Mouse (Mus musculus) kidney, postnatal 0 days (tissue): ENCODE data around the gene Gm43552. TPM values are rescaled to one million over a fixed set of nuclear protein-coding genes. Genes with fewer than 3 reads are reported as not detected.
A peak's percentile ranks its signal among the peaks of the same experiment; 100 is the strongest.

Source experiments
- ATAC-seq: fragments of 200-750 bp; cut with Nextera tagmentation; replicated peaks from 2 replicates; pipeline ENCODE4 v1.8.0; 2017; ENCODE audit warnings: low read depth, moderate number of reproducible peaks, moderate TSS enrichment, moderate library complexity; ENCODE audit not compliant: low FRiP score
- DNase-seq: peaks from one replicate; pipeline ENCODE4 v3.0.0-alpha.2; 2016; ENCODE audit warnings: low spot score
- H3K27ac ChIP-seq: fragments of 300-500 bp; sonication (generic); 2 replicates; pipeline ENCODE4 v1.5.1; 2014; ENCODE audit warnings: mild to moderate bottlenecking
- H3K27me3 ChIP-seq: fragments of 300-500 bp; sonication (generic); 2 replicates; pipeline ENCODE4 v1.6.1; 2014; ENCODE audit warnings: low read length, mixed read lengths; ENCODE audit not compliant: insufficient read depth
- H3K36me3 ChIP-seq: fragments of 300-500 bp; sonication (generic); 2 replicates; pipeline ENCODE4 v1.6.1; 2014; ENCODE audit warnings: low read length, mixed read lengths; ENCODE audit not compliant: insufficient read depth
- H3K4me1 ChIP-seq: fragments of 300-500 bp; sonication (generic); replicated peaks from 2 replicates; pipeline ENCODE4 v1.6.1; 2014; ENCODE audit warnings: antibody characterized with exemption, low read length, mixed read lengths; ENCODE audit not compliant: insufficient read depth
- H3K4me2 ChIP-seq: fragments of 300-500 bp; sonication (generic); 2 replicates; pipeline ENCODE4 v1.6.1; 2014; ENCODE audit warnings: mild to moderate bottlenecking, low read length, moderate library complexity, mixed read lengths
- H3K4me3 ChIP-seq: fragments of 300-500 bp; sonication (generic); replicated peaks from 2 replicates; pipeline ENCODE4 v1.5.1; 2014; ENCODE audit warnings: low read depth, low read length
- H3K9ac ChIP-seq: fragments of 300-500 bp; sonication (generic); 2 replicates; pipeline ENCODE4 v1.6.1; 2014; ENCODE audit warnings: low read depth, low read length
- H3K9me3 ChIP-seq: fragments of 300-500 bp; sonication (generic); replicated peaks from 2 replicates; pipeline ENCODE4 v1.6.1; 2016; ENCODE audit warnings: low read length, inconsistent platforms, mixed read lengths
- CTCF ChIP-seq: IDR thresholded peaks from 2 replicates; pipeline ENCODE4 v1.5.1; 2016; ENCODE audit warnings: antibody characterized with exemption, low read depth, mild to moderate bottlenecking, moderate library complexity
- WGBS: fragments of 180-500 bp; shearing (Covaris S2); extraction: QIAGEN DNeasy Blood & Tissue Kit; methylation state at CpG from one replicate; pipeline ENCODE4 v1.1.7; 2014; 5-methylcytosine and 5-hydroxymethylcytosine counted together
- polyA plus RNA-seq: library from polyadenylated mRNA; unstranded; fragments of >200 nt; fragmentation: Nextera tagmentation; extraction: Ambion mirVana; gene quantifications from 2 replicates; pipeline ENCODE4 v1.2.1, GENCODE M21; 2015

Gene Gm43552
- 0.96 TPM in 1 of 2 replicates, not detected in the other for polyA plus RNA-seq

DNA sequence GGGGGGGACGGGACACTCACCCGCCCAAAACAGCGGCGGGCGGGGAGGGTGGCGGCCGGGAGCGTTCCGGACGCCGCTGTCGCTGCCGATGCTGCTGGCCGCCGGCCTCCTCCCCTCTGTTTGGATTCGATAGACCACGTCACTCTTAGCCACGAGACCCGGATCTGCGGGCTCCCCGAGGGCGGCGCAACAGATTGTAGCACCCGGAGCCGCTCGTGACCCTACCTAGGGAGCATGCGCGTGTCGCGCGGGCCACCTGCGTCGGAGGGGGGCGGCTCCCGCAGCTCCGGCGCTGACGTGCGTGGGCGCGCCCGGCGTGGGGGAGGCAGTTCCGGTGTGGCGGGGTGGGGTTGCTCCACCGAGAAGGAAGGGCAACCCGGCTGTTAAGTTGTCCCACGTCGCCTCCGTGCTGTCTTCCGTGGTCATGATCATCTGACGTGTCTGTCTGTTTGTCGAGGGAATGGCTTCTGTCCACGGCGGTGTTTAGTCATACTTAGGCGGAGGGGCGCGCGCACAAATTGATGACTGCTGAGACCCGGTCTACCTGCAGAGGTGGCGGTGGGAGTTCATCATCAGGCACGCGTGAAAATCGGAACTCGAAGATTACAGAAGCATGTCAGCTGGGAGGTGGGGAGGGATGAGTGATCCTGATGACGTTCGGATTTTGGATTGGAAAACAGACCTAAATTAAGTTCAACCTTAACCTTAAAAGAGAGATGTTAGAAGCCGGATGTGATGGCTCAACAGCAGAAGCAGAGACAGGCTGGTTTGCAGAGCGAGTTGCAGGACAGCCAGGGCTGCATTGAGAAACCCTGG lies at the start of gene Gm43552:
Gm43552 (minus strand) TSS at position 118 of the 816 bp plus-strand sequence.
- Histone ChIP-seq H3K4me3 (peak within 1 kb of the TSS; percentile 93), H3K27ac (peak within 1 kb of the TSS; percentile 99), H3K36me3 (no peaks in the 10 kb centered on the region), H3K9ac (peak within 1 kb of the TSS; percentile 97), H3K9me3 (no peaks in the 10 kb centered on the region), H3K4me1 (no peaks in the 10 kb centered on the region; the same call in 1 of the 2 replicates), H3K4me2 (peak within 1 kb of the TSS; percentile 91), H3K27me3 (no peaks in the 10 kb centered on the region)
- under 1% methylated on average over 66 of the region's 69 CpGs for WGBS
- DNase-seq, result peak; percentile 97
- peak; percentile 97 for ATAC-seq
- TF ChIP-seq CTCF, result peak; percentile 16; the same call in 1 of the 2 replicates

DNA sequence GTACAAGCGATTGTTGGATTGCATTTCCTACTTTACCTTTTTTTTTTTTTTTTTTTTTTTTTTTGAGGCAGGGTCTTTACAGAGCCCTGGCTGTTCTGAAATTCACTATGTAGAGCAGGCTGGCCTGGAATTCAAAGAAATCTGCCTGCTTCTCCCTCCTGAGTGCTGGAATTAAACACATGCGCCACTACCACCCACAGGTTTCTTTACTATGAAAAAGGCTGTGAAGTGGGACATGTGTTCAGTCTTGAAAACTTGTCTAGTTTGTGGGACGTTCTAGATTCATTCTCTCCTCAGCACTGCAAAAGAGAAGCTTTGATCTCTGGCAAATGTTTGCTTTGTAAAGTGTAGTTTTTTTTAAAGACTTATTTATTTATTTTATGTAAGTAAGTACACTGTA lies 49.3 kb upstream of the Gm43552 start:
- no peak overlapping the region for H3K9ac ChIP-seq
- H3K4me3 ChIP-seq, result no peak overlapping the region
- no peak for ATAC-seq
- no peaks in the 10 kb centered on the region for H3K36me3 ChIP-seq
- H3K9me3 ChIP-seq, result no peaks in the 10 kb centered on the region
- H3K4me1 ChIP-seq, result no peaks in the 10 kb centered on the region; the same call in 1 of the 2 replicates
- no peak for DNase-seq
- no peak for TF ChIP-seq CTCF
- H3K27ac ChIP-seq, result no peak overlapping the region
- H3K4me2 ChIP-seq, result no peak overlapping the region
- WGBS, result 81% methylated on average over 3 of the region's 3 CpGs
- H3K27me3 ChIP-seq, result no peaks in the 10 kb centered on the region

DNA sequence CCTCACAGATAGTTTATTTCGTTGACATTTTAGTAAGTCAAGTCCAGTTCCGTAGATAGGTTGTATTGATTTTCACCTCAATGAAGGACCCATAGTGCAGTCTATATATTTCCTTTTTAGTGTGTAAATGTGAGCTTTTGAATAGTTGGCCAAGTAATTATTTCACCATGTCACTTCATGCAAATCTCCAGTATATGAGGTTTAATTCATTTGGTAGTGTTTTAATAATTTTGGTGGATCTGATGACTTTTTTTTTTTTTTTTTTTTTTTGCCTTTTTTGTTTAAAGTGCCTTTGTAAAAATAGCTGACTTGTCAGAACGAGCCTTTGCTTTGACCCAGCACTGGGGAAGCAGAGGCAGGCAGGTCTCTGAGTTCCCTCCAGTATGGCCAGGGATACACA lies 47.2 kb upstream of the Gm43552 start:
- DNase-seq (no peak), ATAC-seq (no peak)
- no peak overlapping the region for H3K27ac ChIP-seq
- no peak overlapping the region for H3K9ac ChIP-seq
- H3K9me3 ChIP-seq, result no peaks in the 10 kb centered on the region
- no peak for TF ChIP-seq CTCF
- no peaks in the 10 kb centered on the region; the same call in 1 of the 2 replicates for H3K4me1 ChIP-seq
- no peaks in the 10 kb centered on the region for H3K27me3 ChIP-seq
- H3K36me3 ChIP-seq, result no peaks in the 10 kb centered on the region
- H3K4me2 ChIP-seq, result no peak overlapping the region
- 92% methylated on average over 3 of the region's 3 CpGs for WGBS
- no peak overlapping the region for H3K4me3 ChIP-seq

DNA sequence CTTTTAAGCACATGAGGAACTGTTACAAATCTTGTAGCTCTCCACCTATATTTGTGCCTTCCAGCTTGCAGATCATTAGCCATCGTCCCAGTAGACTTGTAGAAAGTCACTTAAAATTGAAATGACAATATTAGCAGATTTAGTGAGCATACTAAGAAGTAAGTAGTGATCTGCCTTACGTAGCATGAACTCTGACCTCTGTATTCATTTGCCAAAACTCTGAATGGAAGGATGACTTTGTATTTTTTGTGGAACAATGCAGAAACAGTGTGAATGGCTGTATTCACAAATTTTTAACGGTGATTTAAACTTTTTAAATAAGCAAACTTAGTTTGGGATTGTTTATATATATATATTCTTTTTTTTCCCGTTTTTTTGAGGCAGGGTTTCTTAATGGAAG lies 46.2 kb upstream of the Gm43552 start:
- H3K9ac ChIP-seq, result no peak overlapping the region
- DNase-seq (no peak), ATAC-seq (no peak)

DNA sequence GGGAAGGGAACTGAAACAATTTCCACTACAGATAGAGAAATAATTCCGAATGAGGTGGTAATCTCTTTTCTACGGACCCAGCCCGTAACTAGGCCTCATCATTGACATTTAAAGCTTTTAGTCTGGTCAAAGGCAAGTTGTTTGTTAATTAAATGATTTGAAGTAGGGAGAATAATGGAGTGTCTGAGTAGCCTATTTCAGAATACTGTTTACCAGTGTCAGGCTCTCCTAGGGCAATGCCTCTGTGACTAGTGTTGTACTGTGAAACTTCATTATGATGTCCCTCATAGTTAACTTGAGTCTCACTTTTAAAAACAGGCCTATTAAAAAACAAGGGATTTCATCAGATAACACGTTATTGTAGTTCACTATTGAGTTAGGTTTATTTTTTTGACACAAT lies 45.5 kb upstream of the Gm43552 start:
- H3K9ac ChIP-seq, result peak overlapping the region; percentile 94
- H3K27ac ChIP-seq, result peak overlapping the region; percentile 99
- no peaks in the 10 kb centered on the region for H3K36me3 ChIP-seq
- H3K9me3 ChIP-seq, result no peaks in the 10 kb centered on the region
- no peaks in the 10 kb centered on the region; the same call in 1 of the 2 replicates for H3K4me1 ChIP-seq
- H3K4me2 ChIP-seq, result peak overlapping the region; percentile 77
- peak overlapping the region; percentile 96 for H3K4me3 ChIP-seq
- WGBS, result 2% methylated on average over 4 of the region's 4 CpGs
- peak; percentile 42 for DNase-seq
- no peak for ATAC-seq
- no peaks in the 10 kb centered on the region for H3K27me3 ChIP-seq
- no peak for TF ChIP-seq CTCF

More for the DNA sequence above, 46.2 kb upstream of the Gm43552 start:
- no peak for TF ChIP-seq CTCF
- no peak overlapping the region; the same call in 1 of the 2 replicates for H3K4me3 ChIP-seq
- no peaks in the 10 kb centered on the region for H3K27me3 ChIP-seq
- peak overlapping the region; percentile 44 for H3K4me2 ChIP-seq
- H3K27ac ChIP-seq, result no peak overlapping the region
- no peaks in the 10 kb centered on the region for H3K36me3 ChIP-seq
- H3K9me3 ChIP-seq, result no peaks in the 10 kb centered on the region
- H3K4me1 ChIP-seq, result no peaks in the 10 kb centered on the region; the same call in 1 of the 2 replicates
- WGBS, result 39% methylated on average over 4 of the region's 4 CpGs

DNA sequence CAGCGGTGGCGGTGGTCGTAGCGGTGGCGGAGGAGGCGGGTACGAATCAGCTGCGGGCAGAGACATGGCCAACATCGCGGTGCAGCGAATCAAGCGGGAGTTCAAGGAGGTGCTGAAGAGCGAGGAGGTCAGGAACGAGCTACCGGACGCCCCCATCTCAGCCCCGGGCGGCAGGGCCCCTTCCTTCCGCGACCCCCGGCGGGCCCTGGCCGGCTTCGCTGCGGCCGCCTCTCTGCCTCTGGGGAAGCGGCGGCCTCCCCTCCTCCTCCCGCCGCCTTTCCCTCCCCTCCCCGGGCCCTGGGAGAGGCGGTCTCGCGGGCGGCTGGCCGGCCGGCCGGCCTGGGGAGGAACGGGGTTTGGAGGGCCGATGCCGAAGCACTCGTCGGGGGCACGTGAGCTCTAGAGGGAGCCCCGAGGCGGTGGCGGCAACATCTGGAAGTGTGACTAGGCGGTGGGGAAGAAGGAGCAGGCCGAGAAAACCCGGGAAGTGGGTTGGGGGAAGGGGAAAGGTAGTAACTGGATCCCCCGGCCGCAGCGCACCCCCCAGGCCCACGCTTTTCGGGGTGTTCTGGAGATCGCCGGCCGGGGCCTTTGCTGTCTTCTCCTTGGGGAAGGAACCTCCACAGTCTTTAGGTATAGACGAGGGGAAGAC lies 44.9 kb upstream of the Gm43552 start:
- Histone ChIP-seq H3K36me3 (no peaks in the 10 kb centered on the region), H3K27me3 (no peaks in the 10 kb centered on the region), H3K27ac (peak overlapping the region; percentile 99), H3K4me1 (no peaks in the 10 kb centered on the region; the same call in 1 of the 2 replicates), H3K9ac (peak overlapping the region; percentile 94), H3K9me3 (no peaks in the 10 kb centered on the region), H3K4me2 (peak overlapping the region; percentile 77), H3K4me3 (peak overlapping the region; percentile 96)
- ATAC-seq (peak; percentile 61), DNase-seq (peak; percentile 77)
- under 1% methylated on average over 40 of the region's 59 CpGs for WGBS
- TF ChIP-seq CTCF, result no peak
